Mouse (Mus musculus) thymus, adult 2 months (tissue): ENCODE results near the gene Sgca. TPM values are rescaled to one million over a fixed set of nuclear protein-coding genes. Genes with fewer than 3 reads are reported as not detected.
A peak's percentile ranks its signal among the peaks of the same experiment; 100 is the strongest.

Experiments
- DNase-seq: peaks from one replicate; pipeline ENCODE4 v3.0.0; 2021
- H3K27ac ChIP-seq: fragments of 200-500 bp; 2 replicates; pipeline ENCODE4 v1.5.1; 2012; ENCODE audit warnings: low read length, control low read depth; ENCODE audit not compliant: control insufficient read depth, insufficient read depth
- H3K27me3 ChIP-seq: fragments of 200-500 bp; 2 replicates; pipeline ENCODE4 v1.6.1; 2012; ENCODE audit warnings: mild to moderate bottlenecking, low read length, moderate library complexity, mixed read lengths; ENCODE audit not compliant: control insufficient read depth, insufficient read depth
- H3K36me3 ChIP-seq: fragments of 200-500 bp; 2 replicates; pipeline ENCODE4 v1.6.1; 2012; ENCODE audit warnings: mild to moderate bottlenecking, low read length, moderate library complexity; ENCODE audit not compliant: control insufficient read depth, insufficient read depth
- H3K4me1 ChIP-seq: fragments of 200-500 bp; replicated peaks from 2 replicates; pipeline ENCODE4 v1.6.1; 2012; ENCODE audit warnings: low read length; ENCODE audit not compliant: control insufficient read depth, insufficient read depth
- H3K4me3 ChIP-seq: fragments of 200-500 bp; 2 replicates; pipeline ENCODE4 v1.5.1; 2012; ENCODE audit warnings: mild to moderate bottlenecking, low read length, control low read depth, moderate library complexity; ENCODE audit not compliant: control insufficient read depth, insufficient read depth
- CTCF ChIP-seq: fragments of 200-500 bp; IDR thresholded peaks from 2 replicates; pipeline ENCODE4 v1.5.1; 2012; ENCODE audit warnings: mild to moderate bottlenecking, control low read depth, low read length, moderate library complexity, borderline replicate concordance; ENCODE audit not compliant: control insufficient read depth, poor library complexity, insufficient read depth; ENCODE audit errors: extremely low read depth
- POLR2A ChIP-seq: fragments of 200-500 bp; IDR thresholded peaks from 2 replicates; pipeline ENCODE4 v1.6.1; 2012; ENCODE audit warnings: mild to moderate bottlenecking, low read length, control low read depth, moderate library complexity; ENCODE audit not compliant: control insufficient read depth, poor library complexity, insufficient read depth; ENCODE audit errors: extremely low read depth
- WGBS: fragments of 180-500 bp; shearing (Covaris S2); methylation state at CpG from one replicate; pipeline ENCODE4 v1.1.7; 2018; 5-methylcytosine and 5-hydroxymethylcytosine counted together
- polyA plus RNA-seq: library from polyadenylated mRNA; depleted of rRNA; stranded (reverse); fragments of >200 nt; gene quantifications from 2 replicates; pipeline ENCODE4 v1.2.3, GENCODE M21; 2012

Sgca gene
- polyA plus RNA-seq, 1 experiment: 59.1 TPM

DNA sequence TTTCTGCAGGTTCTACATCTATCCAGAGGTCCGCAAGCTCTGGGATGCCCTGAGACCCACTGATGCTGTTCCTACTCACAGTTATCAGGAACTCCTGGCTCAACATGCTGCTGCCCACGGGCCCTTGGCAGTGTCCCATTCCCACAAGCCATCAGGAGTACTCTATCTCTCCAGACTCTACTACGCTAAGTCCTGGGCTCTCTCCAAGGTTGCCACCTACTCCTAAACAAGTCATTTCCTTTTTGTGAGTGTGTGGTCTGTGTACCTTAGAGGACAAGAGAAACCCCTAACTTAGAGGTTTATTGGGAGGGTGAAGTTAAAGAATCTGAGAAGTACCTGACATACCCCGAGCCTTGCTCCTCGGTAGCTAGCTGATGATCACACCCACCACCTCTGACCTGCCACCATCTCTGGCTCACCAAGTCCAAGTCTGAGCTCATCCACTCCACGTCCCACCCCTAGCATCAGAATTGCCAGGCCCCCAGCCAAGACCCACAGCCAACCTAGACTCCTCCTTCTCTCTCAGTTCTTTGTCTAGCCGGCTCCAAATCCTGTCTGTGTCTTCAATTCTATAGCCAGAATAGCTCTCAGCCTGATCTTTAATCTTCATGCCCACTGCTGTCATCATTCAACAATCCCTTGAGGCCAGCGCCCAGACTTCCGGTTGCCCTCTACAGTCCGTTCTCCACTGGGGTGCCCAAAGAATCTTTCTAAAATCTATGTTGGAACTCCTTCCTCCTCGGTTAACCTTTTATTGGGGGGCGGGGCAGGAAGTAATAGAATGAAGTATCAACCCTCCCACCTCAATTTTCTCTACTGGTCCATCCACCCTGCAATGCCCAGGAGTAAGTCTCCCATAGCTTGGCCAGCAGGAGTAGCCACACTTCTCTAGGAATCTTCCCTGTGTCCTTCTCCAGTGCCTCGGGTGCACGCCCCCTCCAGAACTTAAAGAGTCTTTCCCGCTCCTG is 32.8 kb upstream of the Sgca start:
- peaks cover 18% of the 10 kb centered on the region for H3K4me1 ChIP-seq
- 31% methylated on average over 15 of the region's 15 CpGs for WGBS
- no peak for TF ChIP-seq CTCF
- no peak for TF ChIP-seq POLR2A
- H3K4me3 ChIP-seq: peak overlapping the region; percentile 46
- peaks cover 11% of the 10 kb centered on the region for H3K36me3 ChIP-seq
- peaks cover 16% of the 10 kb centered on the region for H3K27me3 ChIP-seq
- no peak for DNase-seq
- no peak overlapping the region for H3K27ac ChIP-seq

DNA sequence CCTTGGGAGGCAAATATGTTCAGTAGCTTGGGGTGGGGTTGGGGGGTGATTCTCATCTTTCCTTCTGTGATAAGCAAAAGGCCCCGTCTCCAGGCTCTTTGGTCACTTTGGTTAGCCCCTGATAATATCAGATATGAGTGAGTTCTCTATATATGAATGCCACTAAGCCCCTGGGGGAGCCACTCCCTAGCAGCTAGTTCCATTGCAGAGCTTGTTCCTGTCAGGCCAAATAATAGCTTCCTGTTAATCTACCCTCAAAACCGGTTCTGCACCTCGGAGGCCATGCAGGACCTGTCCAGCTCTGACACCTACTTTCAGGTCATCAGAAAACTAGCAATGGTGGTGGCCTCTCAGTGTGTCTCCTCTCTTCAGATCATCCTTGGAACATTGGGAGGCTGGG is 31.3 kb upstream of the Sgca start:
- TF ChIP-seq CTCF: no peak
- TF ChIP-seq POLR2A: no peak
- H3K27me3 ChIP-seq: peaks cover 16% of the 10 kb centered on the region
- H3K36me3 ChIP-seq: peaks cover 19% of the 10 kb centered on the region
- H3K27ac ChIP-seq: no peak overlapping the region
- no peak for DNase-seq
- H3K4me3 ChIP-seq: no peak overlapping the region
- WGBS: 20% methylated on average over 3 of the region's 3 CpGs
- peaks cover 18% of the 10 kb centered on the region for H3K4me1 ChIP-seq

DNA sequence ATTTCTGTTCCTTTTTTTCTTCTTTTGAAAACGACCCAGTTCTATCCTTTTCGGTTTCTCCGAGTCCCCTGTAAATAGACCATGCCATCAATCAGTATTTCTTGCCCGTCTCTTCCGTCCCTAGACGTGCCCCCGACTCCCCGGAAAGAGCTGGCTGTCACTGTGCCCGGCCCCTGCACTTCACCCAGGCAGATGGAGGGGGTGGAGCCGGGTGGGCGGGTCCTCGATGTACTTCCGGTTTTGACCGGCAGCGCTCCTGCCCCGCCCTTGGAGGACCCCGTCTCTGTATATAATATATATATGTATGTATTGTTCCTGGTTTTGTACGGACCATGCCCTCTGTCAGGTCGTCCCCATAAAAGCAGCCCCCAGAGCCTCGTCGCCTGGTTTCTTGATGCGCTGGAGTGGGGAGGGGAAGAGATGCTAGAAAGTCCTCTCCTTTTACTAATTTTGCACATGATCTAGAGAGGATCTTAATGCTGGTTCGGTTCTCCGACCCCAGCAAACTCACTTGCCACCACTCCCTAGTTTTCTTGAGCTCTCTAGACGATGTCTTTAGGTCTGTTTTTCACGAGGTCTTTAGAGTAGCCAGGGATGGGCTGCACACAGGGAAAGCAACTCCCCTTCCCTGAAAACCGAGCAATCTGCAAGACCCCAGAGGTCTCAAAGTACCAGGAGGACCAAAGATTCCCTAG is 30.5 kb upstream of the Sgca start:
- DNase-seq: peak; percentile 81
- peak overlapping the region; percentile 21 for H3K4me3 ChIP-seq
- H3K27ac ChIP-seq: no peak overlapping the region
- WGBS: 2% methylated on average over 27 of the region's 27 CpGs
- H3K27me3 ChIP-seq: peaks cover 16% of the 10 kb centered on the region
- no peak for TF ChIP-seq CTCF
- no peak for TF ChIP-seq POLR2A
- H3K4me1 ChIP-seq: peaks cover 18% of the 10 kb centered on the region
- peaks cover 27% of the 10 kb centered on the region for H3K36me3 ChIP-seq

DNA sequence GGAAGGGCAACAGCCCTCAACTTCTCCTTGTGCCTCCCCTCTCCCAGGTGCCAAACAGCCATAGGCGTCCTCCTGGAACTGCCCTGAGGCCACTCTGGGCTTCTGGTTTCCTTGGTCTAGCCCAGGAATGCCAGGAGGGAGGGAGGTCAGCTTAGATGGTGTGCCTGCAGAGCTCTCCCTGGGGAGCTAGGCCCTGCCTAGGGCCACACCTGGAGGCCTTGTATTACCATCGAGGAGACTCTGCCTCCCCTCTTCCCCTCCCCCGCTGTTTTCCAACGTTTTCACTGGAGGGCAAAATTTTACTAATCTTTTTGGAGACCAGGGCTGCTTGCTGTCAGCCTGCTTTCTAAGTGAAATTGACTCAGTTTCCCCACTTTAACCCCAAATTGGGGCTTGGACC is 29.9 kb upstream of the Sgca start:
- DNase-seq: no peak
- Histone ChIP-seq H3K4me3 (no peak overlapping the region), H3K27me3 (peaks cover 16% of the 10 kb centered on the region), H3K36me3 (peaks cover 32% of the 10 kb centered on the region), H3K4me1 (peaks cover 19% of the 10 kb centered on the region), H3K27ac (no peak overlapping the region)
- no peak for TF ChIP-seq POLR2A
- no peak for TF ChIP-seq CTCF
- 50% methylated on average over 4 of the region's 4 CpGs for WGBS

DNA sequence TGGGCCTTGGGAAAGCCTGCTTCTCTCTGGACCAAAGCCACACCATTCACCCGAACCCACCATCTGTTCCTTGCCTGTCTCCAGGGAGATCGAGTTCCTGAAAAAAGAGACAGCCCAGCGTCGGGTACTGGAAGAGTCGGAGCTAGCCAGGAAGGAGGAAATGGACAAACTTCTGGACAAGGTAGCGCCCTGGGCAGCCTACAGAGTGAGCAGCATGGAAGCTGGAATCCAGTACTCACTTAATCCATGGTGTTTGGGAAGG is 28.7 kb upstream of the Sgca start:
- DNase-seq: no peak
- Histone ChIP-seq H3K27me3 (peaks cover 12% of the 10 kb centered on the region), H3K36me3 (peaks cover 37% of the 10 kb centered on the region), H3K27ac (no peak overlapping the region), H3K4me1 (peaks cover 31% of the 10 kb centered on the region), H3K4me3 (no peak overlapping the region)
- TF ChIP-seq POLR2A (no peak), CTCF (no peak)
- WGBS: 92% methylated on average over 6 of the region's 6 CpGs

DNA sequence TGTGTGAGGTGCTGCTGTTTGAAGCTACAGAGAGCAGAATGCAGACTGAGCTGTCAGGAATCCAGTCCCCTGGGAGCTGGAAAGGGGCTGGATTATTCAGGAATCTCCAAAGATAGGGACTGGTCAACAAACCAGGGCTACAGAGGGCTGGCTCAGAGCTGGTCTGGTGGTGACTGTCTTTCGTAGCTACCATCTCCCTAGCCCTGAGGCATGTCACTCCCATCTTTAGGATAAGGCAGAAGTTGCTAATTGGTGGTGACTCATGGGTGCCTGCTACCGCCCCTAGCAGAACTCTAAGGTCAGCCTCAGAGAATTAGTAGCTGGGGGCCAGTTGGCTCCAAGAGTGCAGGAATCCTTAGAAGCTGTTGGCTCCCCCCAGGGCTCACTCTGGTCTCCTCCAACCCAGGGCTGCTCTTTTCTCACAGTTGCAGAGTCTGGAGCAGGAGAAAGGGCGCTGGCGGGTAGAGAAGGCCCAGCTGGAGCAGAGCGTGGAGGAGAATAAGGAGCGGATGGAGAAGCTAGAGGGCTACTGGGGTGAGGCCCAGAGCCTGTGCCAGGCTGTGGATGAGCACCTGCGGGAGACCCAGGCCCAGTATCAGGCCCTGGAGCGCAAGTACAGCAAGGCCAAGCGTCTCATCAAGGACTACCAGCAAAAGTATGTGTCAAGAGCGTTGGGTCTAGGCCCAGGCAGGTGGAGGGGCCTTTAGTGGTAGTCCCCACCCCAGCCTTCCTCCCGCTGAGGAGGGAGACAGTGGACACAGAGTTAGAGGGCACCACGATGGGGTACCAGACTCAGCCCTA is 28.2 kb upstream of the Sgca start:
- no peak overlapping the region for H3K4me3 ChIP-seq
- TF ChIP-seq CTCF: no peak
- TF ChIP-seq POLR2A: no peak
- no peak overlapping the region for H3K27ac ChIP-seq
- peaks cover 32% of the 10 kb centered on the region for H3K4me1 ChIP-seq
- DNase-seq: no peak
- peaks cover 6% of the 10 kb centered on the region for H3K27me3 ChIP-seq
- WGBS: 96% methylated on average over 12 of the region's 12 CpGs
- peaks cover 40% of the 10 kb centered on the region for H3K36me3 ChIP-seq
